Mouse (Mus musculus): ENCODE measurements around the gene Ccdc63.

Gene Ccdc63

DNA sequence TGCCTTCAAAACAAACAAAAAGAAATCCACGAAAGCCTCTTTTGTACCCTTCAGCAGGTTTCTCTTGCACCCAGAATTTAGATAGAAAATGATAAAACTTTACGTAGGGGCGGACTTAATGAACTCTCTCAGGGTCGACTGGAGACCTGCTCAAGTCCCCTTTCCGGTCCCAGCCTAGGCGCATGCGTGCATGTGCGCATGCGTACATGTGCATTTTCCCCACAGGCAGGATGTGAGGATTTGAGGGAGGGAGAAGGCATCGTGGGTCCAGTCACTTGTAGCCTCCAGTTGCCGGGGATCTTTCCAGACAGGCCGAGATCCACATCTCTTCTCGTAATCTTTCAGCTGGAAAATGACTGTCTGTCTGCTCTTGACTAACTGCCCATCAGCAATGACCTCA lies 59.2 kb downstream of the Ccdc63 start:
- no peak for DNase-seq

DNA sequence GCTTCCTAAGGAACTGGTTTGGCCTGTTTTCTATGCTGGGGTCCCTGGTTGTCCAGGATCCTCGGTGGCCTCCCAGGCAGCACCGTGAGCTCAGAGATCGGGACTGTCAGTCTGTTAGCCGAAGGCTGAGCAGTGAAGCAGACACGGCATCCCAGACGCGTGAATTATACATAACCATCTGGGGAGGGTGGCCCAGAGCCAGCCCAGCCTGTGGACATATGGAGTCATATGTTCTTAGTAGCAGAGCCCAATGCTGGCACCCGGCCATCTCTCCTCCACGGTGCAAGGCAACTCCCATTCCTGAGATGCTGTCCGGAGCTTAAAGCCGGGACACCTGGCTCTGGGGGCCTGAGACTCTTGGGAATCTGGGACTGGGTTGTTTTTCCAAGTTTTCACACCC lies 59.7 kb downstream of the Ccdc63 start:
- DNase-seq = peak; percentile 76

DNA sequence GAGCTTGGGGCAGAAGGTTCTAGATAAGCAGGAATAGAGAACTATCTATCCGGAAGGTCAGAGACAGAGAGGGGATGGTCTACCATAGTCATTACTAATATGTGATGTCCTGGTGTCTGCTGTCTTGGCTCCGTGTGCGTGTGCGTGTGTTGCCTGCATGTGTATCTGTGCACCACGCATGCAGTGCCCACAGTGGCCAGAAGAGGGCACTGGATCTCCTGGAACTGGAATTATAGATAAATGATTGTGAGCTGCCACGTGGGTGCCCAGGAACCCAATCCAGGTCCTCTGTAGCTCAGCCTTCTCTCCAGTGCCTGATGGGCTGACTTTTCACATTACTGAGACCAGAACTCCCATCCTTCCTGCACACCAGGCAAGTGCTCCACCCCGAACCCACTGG lies 60.8 kb downstream of the Ccdc63 start:
- DNase-seq = no peak

DNA sequence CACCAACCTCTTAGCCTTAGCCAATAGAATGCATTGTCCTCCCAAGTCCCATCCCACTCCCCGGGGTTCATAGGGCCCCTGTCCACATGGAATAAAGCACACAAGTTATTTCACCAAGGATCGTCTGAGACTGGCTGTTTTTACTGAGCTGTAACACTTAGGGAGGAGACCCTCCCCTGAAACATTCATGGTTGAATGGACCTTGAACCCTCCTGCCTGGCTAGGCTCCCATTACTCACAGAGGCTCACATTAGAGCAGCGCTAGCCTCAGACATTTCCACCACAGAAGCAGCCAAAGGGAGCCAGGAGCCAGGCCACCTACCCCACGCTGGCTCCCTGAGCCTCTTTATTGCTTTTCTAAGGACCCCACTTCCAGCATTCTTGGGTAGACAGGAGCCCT lies 63.4 kb downstream of the Ccdc63 start:
- no peak for DNase-seq

DNA sequence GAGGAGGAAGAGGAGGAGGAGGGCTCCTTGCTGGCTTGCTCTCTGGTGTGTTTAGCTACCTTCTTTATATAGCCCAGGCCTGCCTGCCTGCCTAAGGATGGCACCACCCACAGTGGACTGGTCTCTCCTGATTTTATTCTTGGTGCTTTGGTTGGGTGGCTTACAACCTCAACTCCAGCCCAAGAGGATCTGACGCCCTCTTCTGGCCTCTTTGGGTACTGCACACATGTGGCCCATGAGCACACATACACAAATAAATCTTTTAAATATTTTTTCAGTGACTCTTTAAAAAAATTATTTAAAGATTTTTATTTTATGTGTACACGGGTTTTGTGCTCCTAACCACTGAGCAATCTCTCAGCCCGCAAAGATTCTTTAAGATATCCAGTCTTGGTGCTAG lies 64.9 kb downstream of the Ccdc63 start:
- DNase-seq = no peak

DNA sequence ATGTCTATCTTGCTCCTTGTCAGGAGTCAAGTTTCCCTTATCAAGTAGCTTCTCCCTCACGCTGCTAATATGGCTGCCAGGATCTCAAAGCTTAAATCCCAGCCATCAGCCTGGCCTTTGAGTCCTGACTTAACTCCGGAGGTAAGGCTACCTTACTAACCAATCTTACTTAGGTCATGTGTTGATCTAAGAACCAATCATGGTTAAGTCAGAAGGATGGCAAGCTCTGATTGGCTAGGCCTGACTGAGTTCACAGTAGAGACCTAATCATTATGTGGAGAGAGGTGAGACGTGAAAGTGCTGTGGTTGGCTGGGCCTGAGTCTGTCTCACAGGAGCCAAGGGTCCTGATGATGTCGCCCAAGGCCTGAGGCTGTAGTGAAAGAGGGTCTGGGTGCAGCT lies 68.6 kb downstream of the Ccdc63 start:
- DNase-seq = no peak

DNA sequence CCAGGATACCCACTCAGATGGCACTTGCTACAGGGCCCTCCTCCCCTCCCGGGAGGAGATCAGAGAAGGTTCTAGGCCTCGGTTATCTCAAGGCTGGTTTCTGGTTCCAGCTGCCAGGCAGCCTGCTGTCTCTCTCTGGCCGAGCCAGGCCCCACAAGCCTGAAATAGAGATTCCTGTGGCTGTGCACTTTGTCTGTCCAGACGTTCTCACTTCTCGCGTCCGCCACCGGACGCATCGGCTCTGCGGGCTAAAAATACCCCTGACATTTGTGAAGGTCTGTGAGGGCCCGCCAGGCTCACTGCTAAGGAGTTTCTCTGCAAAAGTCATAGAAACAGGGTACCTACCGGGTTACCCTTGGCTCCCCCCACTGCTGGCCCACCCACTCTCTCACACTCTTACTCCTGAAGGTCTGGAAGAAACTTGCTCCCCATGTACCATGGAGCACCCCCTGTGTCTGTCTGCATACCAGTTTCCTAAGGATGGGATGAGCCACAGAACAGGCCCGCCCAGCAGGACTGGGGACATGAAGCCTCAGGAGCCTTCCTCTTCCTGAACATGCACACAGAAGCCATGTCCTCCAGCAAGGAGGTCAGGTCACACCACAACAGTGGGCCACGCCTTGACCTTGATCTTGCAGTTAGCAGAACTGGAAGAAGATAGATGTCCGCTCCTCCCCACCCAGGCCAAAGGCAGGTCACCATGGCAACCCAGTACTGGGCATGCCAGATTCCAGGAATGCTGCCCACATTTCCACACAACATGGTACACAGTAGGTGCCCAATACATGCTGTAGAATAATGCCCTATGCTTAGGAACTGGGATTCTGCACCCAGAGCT lies 69.4 kb downstream of the Ccdc63 start:
- DNase-seq = no peak

DNA sequence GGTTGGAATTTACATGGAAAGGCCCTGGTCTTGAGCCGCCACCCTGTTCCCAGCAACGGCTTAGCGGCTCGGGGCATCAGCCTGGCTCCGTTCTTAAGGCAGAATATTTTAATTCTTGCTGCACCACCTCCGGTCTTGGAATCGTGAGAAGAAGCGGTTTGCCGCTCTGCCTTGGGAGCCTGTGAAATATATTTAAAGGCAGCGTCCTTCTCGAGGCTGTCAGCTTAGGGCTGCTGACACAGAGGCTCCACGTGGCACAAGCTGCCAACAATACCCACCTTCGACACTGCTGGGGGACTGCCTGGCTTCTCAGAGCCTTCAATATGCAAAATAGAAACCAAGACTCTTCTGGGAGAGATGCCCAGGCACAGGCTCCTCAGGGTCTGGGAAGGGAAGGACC lies 72.1 kb downstream of the Ccdc63 start:
- DNase-seq = no peak

DNA sequence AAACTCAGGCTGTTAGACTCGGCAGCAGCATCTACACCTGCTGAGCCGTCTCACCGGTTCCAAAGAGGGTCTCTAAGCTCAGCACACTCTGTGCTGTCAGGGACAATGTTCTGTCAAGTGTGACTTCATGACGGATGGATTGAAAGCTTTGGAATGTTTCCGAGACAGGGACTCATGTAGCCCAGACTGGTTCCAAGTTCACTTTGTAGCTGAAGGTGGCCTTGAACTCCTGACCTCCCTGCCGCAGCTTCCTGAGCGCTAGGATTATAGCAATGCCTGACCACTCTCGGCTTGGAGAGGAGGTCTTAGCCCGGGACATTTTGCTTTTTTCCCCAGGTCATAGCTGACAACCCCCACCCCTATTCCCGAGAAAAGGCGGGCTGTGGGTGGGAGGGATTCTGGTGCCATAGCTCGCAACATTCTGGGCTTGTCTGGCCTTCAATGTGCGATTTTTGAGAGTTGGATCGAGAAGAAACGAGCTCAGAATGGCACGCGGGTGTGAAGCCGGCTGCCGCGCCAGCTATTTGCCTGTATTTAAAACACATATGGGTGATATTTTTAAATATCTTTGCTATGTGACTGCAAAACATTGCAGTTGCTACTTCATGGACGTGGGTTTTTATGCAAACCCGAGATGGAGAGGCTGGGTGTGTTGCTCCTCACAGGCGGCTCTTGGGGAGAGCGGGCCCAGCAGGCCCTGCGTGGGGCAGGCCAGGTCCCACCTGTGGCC lies 77.3 kb downstream of the Ccdc63 start:
- DNase-seq = no peak

DNA sequence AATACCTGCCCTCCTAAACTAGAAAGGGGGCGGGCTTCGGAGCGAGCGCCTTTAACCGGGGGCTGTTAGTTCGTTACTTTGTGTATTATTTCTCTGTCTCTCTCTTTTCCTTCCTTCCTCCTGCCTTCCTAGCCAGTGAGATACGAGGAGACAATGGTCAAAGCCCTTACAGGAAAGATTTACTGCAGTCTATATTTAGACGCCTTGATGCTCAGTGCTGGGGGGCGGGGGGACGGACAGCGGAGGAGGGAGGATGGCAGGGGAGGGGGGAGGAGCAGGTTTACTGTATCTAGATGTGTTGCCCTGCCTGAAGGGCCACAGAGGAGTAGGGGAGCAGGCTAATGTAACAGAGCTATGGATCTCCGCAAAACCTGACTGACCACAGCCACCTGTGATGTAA lies 78.1 kb downstream of the Ccdc63 start:
- DNase-seq = no peak

DNA sequence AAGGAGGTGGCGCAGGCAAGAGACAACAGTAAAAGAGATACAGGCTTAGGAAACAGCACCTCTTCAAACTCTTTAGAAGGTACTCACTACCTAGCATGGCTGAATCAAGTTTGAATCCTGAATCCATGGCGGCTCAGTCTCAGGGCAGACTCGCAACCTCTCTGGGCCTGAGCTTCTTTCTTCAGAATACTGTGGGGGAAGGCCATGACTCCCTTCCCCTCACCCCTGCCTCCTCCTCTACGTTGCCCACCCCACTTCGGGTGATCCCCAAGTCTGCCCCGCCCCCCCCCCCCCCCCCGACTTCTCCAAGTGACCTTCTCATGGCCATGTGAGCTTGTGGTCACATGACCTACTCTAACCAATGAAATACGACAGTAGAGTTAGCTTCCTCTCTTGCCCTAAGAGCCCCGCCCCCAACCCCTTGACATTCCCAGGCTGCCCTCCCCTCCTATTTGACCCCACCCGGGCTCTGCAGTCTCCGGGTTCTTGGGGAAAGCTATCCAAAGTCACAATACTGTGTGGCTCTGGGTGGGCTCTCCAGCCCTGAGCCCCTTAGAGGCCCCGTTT lies 79.8 kb downstream of the Ccdc63 start:
- DNase-seq = no peak

DNA sequence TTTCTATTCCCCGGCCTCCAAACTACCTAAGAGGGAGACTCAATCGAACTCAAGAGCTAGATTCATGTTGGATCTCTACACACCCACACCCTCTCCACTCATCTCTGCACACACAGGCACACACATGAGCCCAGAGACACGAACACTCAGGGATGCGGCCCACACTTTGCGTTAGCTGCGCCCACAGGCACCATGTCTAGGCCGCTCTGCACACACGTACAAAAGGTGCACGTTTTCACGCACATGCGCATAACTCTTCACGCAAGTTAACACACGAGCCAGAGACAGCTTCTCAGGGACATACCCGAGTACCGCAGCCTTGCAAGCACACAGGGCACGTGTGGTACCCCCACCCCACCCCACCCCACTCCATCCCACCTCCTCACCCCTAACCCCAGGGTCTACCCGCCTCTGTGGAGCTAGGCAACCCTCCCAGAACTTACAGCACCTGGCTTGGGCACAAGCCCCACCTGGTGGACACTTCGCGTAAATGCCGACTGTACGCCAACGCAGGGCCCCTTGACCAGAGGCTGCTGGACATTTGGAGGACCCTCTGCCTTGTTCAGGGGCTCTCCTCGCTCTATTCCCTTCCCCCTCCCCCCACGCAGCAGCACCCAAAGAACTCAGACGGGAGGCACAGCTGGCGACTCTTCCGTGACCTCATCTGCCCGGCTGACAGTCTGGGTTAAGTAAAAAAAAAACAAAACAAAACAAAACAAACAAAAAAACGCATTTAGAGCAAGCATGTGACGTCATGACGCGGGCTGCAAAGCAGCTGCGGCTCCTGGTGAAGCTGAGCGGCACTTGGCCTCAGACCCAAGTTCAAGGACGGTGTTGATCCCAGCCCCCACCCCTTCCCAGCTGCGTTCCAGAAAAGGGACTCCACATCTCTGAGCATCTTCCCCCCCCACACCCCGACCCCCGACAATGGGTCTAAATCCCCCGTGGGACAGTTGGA lies 81.3 kb downstream of the Ccdc63 start:
- peak; percentile 48 for DNase-seq

Measured in cerebellum, adult 11 months (tissue).